Mouse (Mus musculus) heart, adult 2 months (tissue): ENCODE data around the gene Fermt2.

Experiments
- CTCF ChIP-seq: fragments of 200-600 bp; IDR thresholded peaks from 2 replicates; pipeline ENCODE4 v1.8.1; 2022; ENCODE audit warnings: antibody characterized with exemption, mild to moderate bottlenecking, moderate library complexity
- EP300 ChIP-seq: fragments of 200-500 bp; IDR thresholded peaks from 2 replicates; pipeline ENCODE4 v1.6.1; 2011; ENCODE audit warnings: low read depth, low read length, control low read depth; ENCODE audit not compliant: insufficient read depth

- TF ChIP-seq CTCF (peak; percentile 90), EP300 (peak; percentile 96)
These were observed 9.9 kb upstream of the Fermt2 start for GRCm38 (mm10) chr14:45539659-45540468.
